Mouse (Mus musculus) midbrain, embryonic 13.5 days (tissue): ENCODE measurements around the gene AY358078. TPM values are rescaled to one million over a fixed set of nuclear protein-coding genes. Genes with fewer than 3 reads are reported as not detected.
"Not testable (repeated sequence)": the region's sequence is repeated elsewhere in the genome, so short reads cannot be mapped to it uniquely, and the experiment has no call there.

Source experiments
- ATAC-seq: fragments of 200-750 bp; cut with Nextera tagmentation; 2 replicates; pipeline ENCODE4 v1.8.0; 2017; ENCODE audit warnings: mild to moderate bottlenecking, moderate TSS enrichment, moderate library complexity
- H3K27ac ChIP-seq: fragments of 300-500 bp; sonication (generic); 2 replicates; pipeline ENCODE4 v1.5.1; 2015; ENCODE audit warnings: inconsistent platforms, mild to moderate bottlenecking, moderate library complexity
- H3K27me3 ChIP-seq: fragments of 300-500 bp; sonication (generic); 2 replicates; pipeline ENCODE4 v1.6.1; 2015; ENCODE audit warnings: mild to moderate bottlenecking, inconsistent platforms
- H3K36me3 ChIP-seq: fragments of 300-500 bp; sonication (generic); 2 replicates; pipeline ENCODE4 v1.6.1; 2015; ENCODE audit warnings: mild to moderate bottlenecking, inconsistent platforms
- H3K4me1 ChIP-seq: fragments of 300-500 bp; sonication (generic); replicated peaks from 2 replicates; pipeline ENCODE4 v1.6.1; 2015; ENCODE audit warnings: inconsistent platforms
- H3K4me2 ChIP-seq: fragments of 300-500 bp; sonication (generic); replicated peaks from 2 replicates; pipeline ENCODE4 v1.6.1; 2015; ENCODE audit warnings: moderate library complexity, mild to moderate bottlenecking, inconsistent platforms
- H3K4me3 ChIP-seq: fragments of 300-500 bp; sonication (generic); replicated peaks from 2 replicates; pipeline ENCODE4 v1.5.1; 2015; ENCODE audit warnings: mild to moderate bottlenecking, inconsistent platforms
- H3K9ac ChIP-seq: fragments of 300-500 bp; sonication (generic); replicated peaks from 2 replicates; pipeline ENCODE4 v1.6.1; 2015; ENCODE audit warnings: mild to moderate bottlenecking, inconsistent platforms
- H3K9me3 ChIP-seq: fragments of 300-500 bp; sonication (generic); 2 replicates; pipeline ENCODE4 v1.6.1; 2016; ENCODE audit warnings: mild to moderate bottlenecking, inconsistent platforms
- WGBS: fragments of 180-500 bp; shearing (Covaris S2); methylation state at CpG from one replicate; pipeline ENCODE4 v1.1.7; 2015; 5-methylcytosine and 5-hydroxymethylcytosine counted together
- polyA plus RNA-seq: library from polyadenylated mRNA; unstranded; fragments of >200 nt; fragmentation: Nextera tagmentation; extraction: Ambion mirVana; gene quantifications from 2 replicates; pipeline ENCODE4 v1.2.1, GENCODE M21; 2015

AY358078 gene
- polyA plus RNA-seq = not detected in 2 replicates

GRCm38 (mm10) chr14:51799746-51800145 is at the start of gene AY358078:
TSS of gene AY358078 (plus strand) at chr14:51800046.
- no peak for ATAC-seq
- Histone ChIP-seq H3K4me1 (no peaks in the 10 kb centered on the region), H3K4me2 (no peak within 1 kb of the TSS), H3K27me3 (no peaks in the 10 kb centered on the region), H3K9ac (no peak within 1 kb of the TSS), H3K9me3 (no peaks in the 10 kb centered on the region), H3K4me3 (no peak within 1 kb of the TSS), H3K36me3 (no peaks in the 10 kb centered on the region), H3K27ac (no peak within 1 kb of the TSS)
- WGBS = 93% methylated on average over 2 of the region's 2 CpGs

GRCm38 (mm10) chr14:51755944-51756343 is 43.9 kb upstream of the AY358078 start:
- no peak overlapping the region for H3K9ac ChIP-seq
- H3K4me2 ChIP-seq = no peak overlapping the region
- no peaks in the 10 kb centered on the region for H3K27me3 ChIP-seq
- H3K4me3 ChIP-seq = no peak overlapping the region
- no peak for ATAC-seq
- H3K9me3 ChIP-seq = no peaks in the 10 kb centered on the region
- H3K36me3 ChIP-seq = no peaks in the 10 kb centered on the region
- H3K4me1 ChIP-seq = no peaks in the 10 kb centered on the region
- H3K27ac ChIP-seq = no peak overlapping the region
- WGBS = 76% methylated on average over 2 of the region's 2 CpGs

DNA sequence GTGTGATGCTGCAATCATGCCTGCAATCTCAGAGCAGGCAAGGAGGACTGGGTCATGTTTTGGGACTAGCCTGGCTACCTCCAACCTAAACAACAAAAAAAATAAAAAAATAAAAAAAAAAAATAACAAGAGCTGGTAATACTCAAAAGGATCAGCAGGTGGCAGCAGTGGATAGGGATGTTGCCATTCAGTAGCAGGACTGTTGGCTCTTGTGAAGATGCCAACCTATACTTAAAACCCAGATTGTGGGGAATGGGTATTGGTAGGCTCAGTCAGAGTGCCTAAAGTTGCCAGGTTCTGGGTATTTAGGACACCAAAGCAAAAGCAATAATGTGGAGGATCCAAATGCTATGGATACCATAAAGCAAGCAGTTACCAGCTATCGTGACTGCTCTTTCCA is 28.5 kb upstream of the AY358078 start:
- not testable (repeated sequence) for H3K4me1 ChIP-seq, H3K9me3 ChIP-seq, H3K36me3 ChIP-seq, H3K27me3 ChIP-seq, H3K9ac ChIP-seq, H3K4me3 ChIP-seq, ATAC-seq, H3K4me2 ChIP-seq, H3K27ac ChIP-seq
- WGBS = 100% methylated on average over 1 of the region's 1 CpGs

DNA sequence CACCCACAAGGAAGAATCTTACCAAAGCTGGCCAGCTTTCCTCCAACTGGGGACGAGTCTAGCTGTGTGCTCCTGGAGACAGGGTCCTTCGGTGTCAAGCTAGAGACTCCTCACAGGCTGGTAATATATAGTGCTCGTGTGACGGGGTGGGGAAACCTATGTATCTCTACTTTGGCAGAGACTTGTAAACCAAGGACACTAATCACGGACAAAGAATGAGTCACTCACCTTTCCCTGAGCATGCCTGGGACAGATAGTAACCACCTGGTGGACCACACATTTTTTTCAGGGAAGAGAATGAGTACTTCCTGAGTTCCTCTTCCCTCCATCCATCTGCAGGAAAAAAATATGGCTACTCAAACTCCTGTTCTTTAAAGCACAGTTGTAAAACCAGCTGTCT is 26.4 kb upstream of the AY358078 start, which contains the start of gene Ang4:
Gene Ang4, minus strand, starts transcription at position 101 of the 400 bp plus-strand sequence.
- WGBS = 89% methylated on average over 5 of the region's 5 CpGs
- H3K4me2 ChIP-seq = no peak within 1 kb of the TSS
- H3K9me3 ChIP-seq = no peaks in the 10 kb centered on the region
- H3K4me3 ChIP-seq = no peak within 1 kb of the TSS
- H3K9ac ChIP-seq = no peak within 1 kb of the TSS
- no peak within 1 kb of the TSS for H3K27ac ChIP-seq
- no peak for ATAC-seq
- H3K36me3 ChIP-seq = no peaks in the 10 kb centered on the region
- no peaks in the 10 kb centered on the region for H3K27me3 ChIP-seq
- H3K4me1 ChIP-seq = no peaks in the 10 kb centered on the region

- no peak overlapping the region for H3K4me3 ChIP-seq
- H3K4me1 ChIP-seq = no peaks in the 10 kb centered on the region
- no peak overlapping the region for H3K9ac ChIP-seq
- H3K27me3 ChIP-seq = no peaks in the 10 kb centered on the region
- 93% methylated on average over 1 of the region's 1 CpGs for WGBS
- H3K4me2 ChIP-seq = no peak overlapping the region
- ATAC-seq = no peak
- H3K9me3 ChIP-seq = no peaks in the 10 kb centered on the region
- H3K36me3 ChIP-seq = no peaks in the 10 kb centered on the region
- H3K27ac ChIP-seq = no peak overlapping the region
These were observed 22.1 kb upstream of the AY358078 start for GRCm38 (mm10) chr14:51777791-51778190.

GRCm38 (mm10) chr14:51778865-51779481 is 20.9 kb upstream of the AY358078 start:
- Histone ChIP-seq H3K4me3 (no peak overlapping the region), H3K9me3 (no peaks in the 10 kb centered on the region), H3K27ac (no peak overlapping the region), H3K9ac (no peak overlapping the region), H3K4me1 (no peaks in the 10 kb centered on the region), H3K27me3 (no peaks in the 10 kb centered on the region), H3K36me3 (no peaks in the 10 kb centered on the region), H3K4me2 (no peak overlapping the region)
- no peak for ATAC-seq
- WGBS = 84% methylated on average over 4 of the region's 4 CpGs

- H3K27ac ChIP-seq = no peak overlapping the region
- H3K9me3 ChIP-seq = no peaks in the 10 kb centered on the region
- H3K4me3 ChIP-seq = no peak overlapping the region
- no peaks in the 10 kb centered on the region for H3K36me3 ChIP-seq
- WGBS = 81% methylated on average over 4 of the region's 4 CpGs
- H3K4me2 ChIP-seq = no peak overlapping the region
- no peak for ATAC-seq
- H3K4me1 ChIP-seq = no peaks in the 10 kb centered on the region
- H3K27me3 ChIP-seq = no peaks in the 10 kb centered on the region
- H3K9ac ChIP-seq = no peak overlapping the region
These were observed 13.5 kb upstream of the AY358078 start for GRCm38 (mm10) chr14:51786335-51786734.

DNA sequence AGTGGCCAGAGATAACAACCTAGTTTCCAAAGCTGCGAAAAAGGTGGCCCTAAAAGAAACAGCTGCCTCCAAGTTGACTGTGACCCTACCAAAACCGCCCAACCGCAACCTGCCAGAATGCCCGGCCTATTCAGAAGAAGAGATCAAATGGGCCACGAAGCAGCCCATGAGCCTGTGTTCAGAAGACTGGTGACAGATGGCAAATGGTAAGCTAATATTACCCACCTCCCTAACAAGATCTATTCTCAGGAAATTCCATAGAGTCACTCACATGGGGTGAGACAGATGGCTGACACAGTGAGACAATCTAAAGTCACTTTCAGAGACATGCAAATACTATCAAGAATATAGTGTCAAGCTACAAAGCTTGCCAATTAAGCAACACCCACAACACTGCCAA is 12.8 kb upstream of the AY358078 start:
- Histone ChIP-seq H3K27ac (no peak overlapping the region), H3K36me3 (no peaks in the 10 kb centered on the region), H3K9ac (no peak overlapping the region), H3K9me3 (no peaks in the 10 kb centered on the region), H3K4me2 (no peak overlapping the region), H3K4me3 (no peak overlapping the region), H3K27me3 (no peaks in the 10 kb centered on the region), H3K4me1 (no peaks in the 10 kb centered on the region)
- ATAC-seq = no peak
- 56% methylated on average over 5 of the region's 5 CpGs for WGBS

- no peaks in the 10 kb centered on the region for H3K36me3 ChIP-seq
- no peak overlapping the region for H3K9ac ChIP-seq
- no peak overlapping the region for H3K27ac ChIP-seq
- 91% methylated on average over 2 of the region's 2 CpGs for WGBS
- no peak overlapping the region for H3K4me3 ChIP-seq
- no peaks in the 10 kb centered on the region for H3K4me1 ChIP-seq
- H3K27me3 ChIP-seq = no peaks in the 10 kb centered on the region
- H3K9me3 ChIP-seq = no peaks in the 10 kb centered on the region
- no peak overlapping the region for H3K4me2 ChIP-seq
- ATAC-seq = no peak
These were observed 10.7 kb upstream of the AY358078 start for GRCm38 (mm10) chr14:51789196-51789595.

- no peak overlapping the region for H3K4me2 ChIP-seq
- H3K36me3 ChIP-seq = no peaks in the 10 kb centered on the region
- H3K9me3 ChIP-seq = no peaks in the 10 kb centered on the region
- H3K27me3 ChIP-seq = no peaks in the 10 kb centered on the region
- no peak overlapping the region for H3K9ac ChIP-seq
- no peaks in the 10 kb centered on the region for H3K4me1 ChIP-seq
- WGBS = 83% methylated on average over 2 of the region's 2 CpGs
- no peak overlapping the region for H3K4me3 ChIP-seq
- ATAC-seq = no peak
- no peak overlapping the region for H3K27ac ChIP-seq
These were observed 5.7 kb upstream of the AY358078 start for GRCm38 (mm10) chr14:51794106-51794505.

DNA sequence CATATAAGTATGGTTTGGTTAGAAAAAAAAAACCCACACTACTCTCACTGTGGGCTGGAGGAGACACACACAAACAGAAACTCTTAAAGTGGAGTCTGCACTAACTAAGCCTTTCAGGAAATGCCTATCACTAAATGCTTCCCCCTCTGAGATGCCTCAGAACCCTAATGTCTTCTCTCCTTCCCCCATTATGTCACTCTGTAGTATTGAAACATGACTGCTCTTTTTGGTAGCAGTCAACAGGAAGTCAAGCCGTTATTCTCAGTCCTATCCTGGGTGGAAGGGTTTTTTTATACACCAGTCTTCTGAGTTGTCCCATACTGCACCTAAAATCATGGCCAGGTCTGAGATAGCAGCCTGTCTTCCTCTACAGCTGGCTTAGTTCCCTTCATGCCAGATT is 26.8 kb downstream of the AY358078 start:
- no peaks in the 10 kb centered on the region for H3K27me3 ChIP-seq
- no peaks in the 10 kb centered on the region for H3K36me3 ChIP-seq
- H3K4me2 ChIP-seq = no peak overlapping the region
- WGBS = 79% methylated on average over 1 of the region's 1 CpGs
- no peaks in the 10 kb centered on the region for H3K4me1 ChIP-seq
- no peak overlapping the region for H3K9ac ChIP-seq
- H3K9me3 ChIP-seq = no peaks in the 10 kb centered on the region
- no peak overlapping the region for H3K4me3 ChIP-seq
- no peak overlapping the region for H3K27ac ChIP-seq
- ATAC-seq = no peak

GRCm38 (mm10) chr14:51827842-51828241 is 28.0 kb downstream of the AY358078 start:
- not testable (repeated sequence) for H3K27me3 ChIP-seq, ATAC-seq, H3K36me3 ChIP-seq, H3K9ac ChIP-seq, H3K4me2 ChIP-seq, H3K4me1 ChIP-seq, H3K4me3 ChIP-seq, H3K27ac ChIP-seq, H3K9me3 ChIP-seq
- WGBS = 36% methylated on average over 5 of the region's 5 CpGs

- no peak overlapping the region for H3K27ac ChIP-seq
- no peaks in the 10 kb centered on the region for H3K4me1 ChIP-seq
- no peak overlapping the region for H3K9ac ChIP-seq
- 86% methylated on average over 6 of the region's 6 CpGs for WGBS
- no peak for ATAC-seq
- H3K36me3 ChIP-seq = no peaks in the 10 kb centered on the region
- H3K4me2 ChIP-seq = no peak overlapping the region
- H3K4me3 ChIP-seq = no peak overlapping the region
- no peaks in the 10 kb centered on the region for H3K27me3 ChIP-seq
- no peaks in the 10 kb centered on the region for H3K9me3 ChIP-seq
These were observed 29.3 kb downstream of the AY358078 start for GRCm38 (mm10) chr14:51829188-51829587.
